Mouse (Mus musculus): ENCODE results near the gene Snx9. TPM values are rescaled to one million over a fixed set of nuclear protein-coding genes. Genes with fewer than 3 reads are reported as not detected.

Snx9 gene
- 15.4 and 15.9 TPM in 2 replicates for polyA plus RNA-seq (2015; fragmentation: Nextera tagmentation; extraction: Ambion mirVana)

GRCm38 (mm10) chr17:5841128-5841942 is at the start of gene Snx9:
Gene Snx9, plus strand, starts transcription at chr17:5841329.
- DNase-seq (ENCODE audit: low spot score) = peak; percentile 33

DNA sequence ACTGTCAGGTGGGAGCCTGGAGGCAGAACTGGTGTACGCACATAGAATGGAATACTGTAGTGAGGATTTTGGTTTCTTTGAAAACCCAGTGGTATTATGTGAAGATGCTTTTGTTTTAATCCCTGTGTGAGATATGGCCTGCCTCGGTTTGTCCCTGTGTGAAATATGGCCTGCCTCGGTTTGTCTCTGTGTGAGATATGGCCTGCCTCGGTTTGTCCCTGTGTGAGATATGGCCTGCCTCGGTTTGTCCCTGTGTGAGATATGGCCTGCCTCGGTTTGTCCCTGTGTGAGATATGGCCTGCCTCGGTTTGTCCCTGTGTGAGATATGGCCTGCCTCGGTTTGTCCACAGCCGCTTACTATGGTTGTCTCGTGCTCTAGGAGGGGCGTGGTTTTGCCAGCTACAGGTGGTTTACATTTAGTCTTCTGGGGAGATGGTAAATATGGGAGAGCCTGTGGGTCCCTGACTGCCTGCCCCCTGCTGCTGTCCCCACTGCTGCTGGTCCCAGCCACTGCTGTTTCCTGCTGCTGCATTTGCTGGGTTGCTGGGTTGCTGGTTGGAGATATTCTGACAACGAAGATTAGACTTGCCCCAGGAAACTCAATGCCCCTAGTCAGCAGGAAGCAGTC is 48.9 kb upstream of the Snx9 start:
- no peak for DNase-seq (ENCODE audit: low spot score)

DNA sequence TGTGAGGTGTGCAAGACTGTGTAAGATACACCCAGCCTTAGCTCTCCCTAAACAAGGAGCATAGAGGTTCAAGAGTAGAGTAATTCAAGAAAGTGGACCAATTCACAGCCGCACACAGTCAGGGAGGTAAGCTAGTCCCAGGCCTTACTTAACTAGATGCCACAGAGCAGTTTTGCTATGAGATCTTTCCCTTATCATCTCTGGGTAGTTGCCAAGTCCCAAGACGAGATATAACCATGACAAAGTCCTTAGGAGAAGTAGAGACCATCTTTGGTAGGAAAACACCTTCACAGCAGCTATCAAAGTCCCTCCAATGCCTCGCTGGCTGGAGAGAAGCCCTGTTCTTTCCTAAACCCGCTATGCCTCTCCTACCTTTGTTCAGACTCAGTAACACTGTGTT is 47.5 kb upstream of the Snx9 start:
- no peak for DNase-seq (ENCODE audit: low spot score)

GRCm38 (mm10) chr17:5794276-5794675 is 46.9 kb upstream of the Snx9 start:
- no peak for DNase-seq (ENCODE audit: low spot score)

DNA sequence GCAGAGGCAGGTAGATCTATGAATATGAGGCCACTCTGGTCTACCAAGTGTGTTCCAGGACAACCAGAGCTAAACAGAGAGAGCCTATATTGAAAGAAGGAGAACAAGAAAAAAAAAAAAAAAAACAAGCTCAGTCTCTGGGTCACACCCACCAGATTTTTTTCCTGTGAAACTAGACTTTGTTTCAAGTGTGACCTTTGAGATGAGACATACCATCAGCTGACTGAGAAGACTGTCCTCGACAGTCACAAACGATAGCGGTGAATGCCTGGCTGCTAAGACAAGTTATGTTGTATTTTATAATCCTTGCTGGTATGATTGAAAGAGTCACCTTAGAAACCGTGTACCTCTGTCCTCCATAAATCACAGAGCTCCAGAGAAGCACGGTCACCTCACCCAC is 45.8 kb upstream of the Snx9 start:
- no peak for DNase-seq (ENCODE audit: low spot score)

DNA sequence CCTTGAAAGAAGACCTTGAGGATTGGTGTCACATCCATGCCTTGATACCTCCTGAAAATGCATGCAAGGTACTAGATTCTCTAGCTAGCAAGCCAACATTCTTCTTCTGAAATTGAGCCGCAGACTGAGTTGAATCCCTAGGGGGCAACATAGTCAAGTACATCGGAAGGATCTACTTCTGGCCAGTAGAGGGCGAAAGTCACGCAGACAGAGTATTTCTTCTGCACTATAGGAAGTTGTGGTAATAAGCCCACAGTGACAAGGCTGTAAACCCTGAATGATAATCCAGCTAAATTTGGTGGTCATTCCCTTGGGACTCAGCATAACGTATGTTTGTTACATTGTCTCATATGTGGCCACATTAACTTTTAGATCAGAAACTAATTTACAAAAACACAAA is 45.3 kb upstream of the Snx9 start:
- peak; percentile 85 for DNase-seq (ENCODE audit: low spot score)

DNA sequence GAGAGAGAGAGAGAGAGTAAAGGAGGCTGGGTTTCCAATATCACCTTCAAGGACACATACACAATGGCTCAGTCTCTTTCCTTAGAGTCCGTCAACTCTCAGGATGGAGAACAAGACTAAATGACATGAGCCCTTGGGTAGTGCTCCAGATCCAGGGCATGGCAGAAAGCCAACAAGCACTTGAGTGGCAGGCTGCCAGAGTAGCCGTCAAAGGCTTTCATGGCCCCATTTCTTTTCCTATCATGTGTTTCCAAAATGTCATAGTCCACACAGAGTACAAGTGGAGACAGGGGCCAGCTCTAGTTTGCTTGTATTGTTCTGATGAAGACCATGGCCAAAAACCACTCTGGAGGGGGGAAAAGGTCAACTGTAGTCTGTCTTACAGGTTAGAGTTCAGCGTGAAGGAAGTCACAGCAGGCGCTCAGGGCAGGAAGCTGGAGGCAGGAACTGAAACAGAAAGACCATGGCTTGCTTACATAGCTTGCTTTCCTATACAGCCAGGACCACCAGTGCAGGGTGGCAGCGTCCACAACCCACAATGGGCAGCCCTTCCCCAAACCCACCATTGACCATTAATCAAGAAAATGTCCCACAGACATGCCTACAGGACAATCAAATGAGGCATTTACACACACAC is 43.9 kb upstream of the Snx9 start:
- DNase-seq (ENCODE audit: low spot score) = no peak

DNA sequence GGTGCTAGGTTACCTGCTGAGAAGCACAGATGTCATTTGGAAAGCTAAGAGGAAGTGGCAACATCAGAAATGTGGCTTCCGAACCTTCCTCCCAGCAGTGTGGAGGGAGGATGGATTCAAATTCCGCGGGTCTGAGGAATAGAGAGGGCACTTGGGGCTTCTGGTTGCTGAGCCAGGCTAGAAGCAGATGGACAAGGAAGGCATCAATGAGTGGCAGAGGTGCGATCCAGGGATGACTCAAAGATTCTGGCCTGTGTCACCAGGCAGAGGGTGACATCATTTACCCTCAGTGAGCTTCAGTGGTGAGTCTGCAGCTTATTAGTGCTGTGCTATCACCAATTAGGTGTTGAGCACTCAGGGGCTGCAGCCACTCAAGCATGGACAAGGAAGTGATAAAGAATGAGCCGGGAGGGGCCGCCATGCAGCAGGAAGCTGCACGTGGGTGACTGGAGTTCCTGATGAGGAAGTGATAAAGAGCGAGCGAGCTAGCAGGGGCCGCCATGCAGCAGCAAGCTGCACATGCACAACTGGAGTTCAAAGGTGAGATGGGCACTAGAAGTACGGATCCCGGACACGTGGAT is 42.8 kb upstream of the Snx9 start:
- peak; percentile 40 for DNase-seq (ENCODE audit: low spot score)

DNA sequence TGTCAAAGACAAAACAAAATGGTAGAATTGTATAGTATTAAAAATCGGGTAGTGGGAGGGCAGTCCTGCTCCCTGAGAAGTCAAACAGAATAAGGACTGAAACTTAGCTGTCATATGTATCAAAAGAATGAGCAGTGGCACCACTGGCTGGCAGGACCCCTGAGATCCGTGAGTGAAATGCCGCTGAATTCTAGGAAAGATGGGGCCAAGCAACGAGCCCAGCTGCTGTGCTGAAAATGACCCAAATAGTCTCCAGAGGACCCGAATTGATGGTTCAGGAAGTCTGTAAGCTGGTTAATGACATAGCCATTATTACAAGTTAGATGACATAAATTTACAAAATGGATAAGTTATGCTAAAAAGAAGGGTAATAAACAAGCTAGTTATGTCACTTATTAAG is 42.2 kb upstream of the Snx9 start:
- no peak for DNase-seq (ENCODE audit: low spot score)

- no peak for DNase-seq (ENCODE audit: low spot score)
Measured at GRCm38 (mm10) chr17:5799396-5800021, 41.6 kb upstream of the Snx9 start.

GRCm38 (mm10) chr17:5800254-5800653 is 40.9 kb upstream of the Snx9 start:
- DNase-seq (ENCODE audit: low spot score) = no peak

DNA sequence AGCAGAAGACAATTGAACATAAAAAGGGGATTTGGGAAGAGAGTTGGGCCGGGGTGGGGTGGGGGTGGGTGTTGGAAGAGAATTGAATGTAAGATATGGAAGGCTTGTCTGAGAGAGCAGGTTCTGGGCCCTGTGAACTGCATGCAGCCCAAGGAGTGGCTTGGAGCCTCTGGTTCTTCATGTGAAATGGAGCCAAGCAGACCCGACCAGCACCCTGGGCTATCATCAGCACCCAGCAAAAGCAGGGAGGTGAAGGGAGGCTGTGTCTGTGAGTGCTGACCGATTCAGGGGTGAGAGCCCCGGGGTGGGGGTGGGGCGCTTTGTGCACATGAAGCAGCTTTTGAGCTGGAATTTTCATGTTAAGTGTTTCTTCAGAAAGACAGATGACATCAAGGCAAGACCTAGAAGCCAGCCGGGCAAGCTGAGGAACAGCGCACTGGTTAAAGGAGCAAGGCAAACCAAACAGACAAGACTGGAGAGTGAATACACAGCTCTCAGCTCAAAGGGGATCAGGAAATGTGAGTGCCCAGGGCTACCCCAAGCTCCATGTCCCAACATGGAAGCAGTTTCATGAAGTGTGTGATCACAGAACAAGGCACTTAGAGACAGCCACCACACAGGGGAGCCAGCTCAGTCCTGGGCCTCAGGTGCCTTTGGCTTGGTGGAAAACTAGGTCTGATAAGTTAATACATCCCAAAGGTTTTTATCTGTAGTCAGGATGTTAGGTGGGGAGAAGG is 40.1 kb upstream of the Snx9 start:
- no peak for DNase-seq (ENCODE audit: low spot score)

DNA sequence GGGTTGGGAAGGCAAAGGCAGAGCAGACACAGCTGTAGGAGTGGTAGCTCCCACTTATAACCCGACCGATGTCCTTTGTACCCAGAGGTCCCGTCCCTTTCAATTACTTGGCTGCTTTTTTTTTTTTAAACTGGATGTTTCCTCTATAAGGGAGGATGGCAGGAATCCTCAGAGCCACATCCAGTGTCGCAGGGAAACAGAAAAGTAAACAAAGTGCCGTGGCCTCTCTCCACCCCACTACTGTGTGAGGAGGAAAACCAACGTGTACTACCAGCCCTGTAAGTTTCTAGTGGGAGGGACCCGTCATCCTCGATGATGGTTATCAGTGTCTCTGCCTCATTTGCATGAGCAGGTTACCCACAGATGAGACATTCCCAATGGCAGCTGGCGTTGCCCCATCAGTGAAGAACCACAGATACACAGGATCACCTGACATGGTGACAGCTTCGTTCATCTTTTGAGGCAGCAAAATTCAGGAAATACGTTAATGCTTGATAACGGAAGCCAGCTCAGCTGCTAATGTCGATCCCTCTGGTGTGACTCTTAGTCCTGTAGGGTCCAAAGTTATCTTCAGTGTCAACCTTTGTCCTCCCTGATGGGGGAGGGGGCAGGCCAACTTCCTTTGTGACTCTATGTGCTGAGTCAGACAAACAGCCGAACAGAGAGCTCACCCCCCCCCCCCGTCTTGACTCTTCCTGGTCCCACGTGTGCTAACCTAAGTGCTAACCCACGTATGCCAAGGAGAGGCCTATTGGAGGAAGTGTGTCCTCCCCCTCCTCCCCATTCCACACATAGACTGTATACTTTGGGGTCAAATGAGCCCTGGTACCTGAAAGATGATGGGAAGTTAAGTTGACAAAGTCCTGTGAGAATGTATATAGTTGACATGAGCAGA is 39.1 kb upstream of the Snx9 start:
- peak; percentile 56 for DNase-seq (ENCODE audit: low spot score)

DNA sequence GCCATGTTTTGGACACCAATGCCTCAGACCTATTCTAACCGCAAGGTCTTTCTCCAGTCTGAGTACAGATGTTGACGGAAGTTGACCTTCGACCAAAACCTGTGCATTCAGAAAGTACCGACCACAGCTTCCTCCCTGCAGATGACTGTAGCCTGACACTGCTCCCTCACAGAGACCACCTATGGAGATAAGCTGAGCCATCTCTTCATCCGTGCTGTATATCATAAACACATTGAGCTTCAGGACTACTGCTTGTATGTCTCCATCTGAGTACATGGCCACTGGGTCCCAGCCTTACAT is 38.5 kb upstream of the Snx9 start:
- peak; percentile 46 for DNase-seq (ENCODE audit: low spot score)

DNA sequence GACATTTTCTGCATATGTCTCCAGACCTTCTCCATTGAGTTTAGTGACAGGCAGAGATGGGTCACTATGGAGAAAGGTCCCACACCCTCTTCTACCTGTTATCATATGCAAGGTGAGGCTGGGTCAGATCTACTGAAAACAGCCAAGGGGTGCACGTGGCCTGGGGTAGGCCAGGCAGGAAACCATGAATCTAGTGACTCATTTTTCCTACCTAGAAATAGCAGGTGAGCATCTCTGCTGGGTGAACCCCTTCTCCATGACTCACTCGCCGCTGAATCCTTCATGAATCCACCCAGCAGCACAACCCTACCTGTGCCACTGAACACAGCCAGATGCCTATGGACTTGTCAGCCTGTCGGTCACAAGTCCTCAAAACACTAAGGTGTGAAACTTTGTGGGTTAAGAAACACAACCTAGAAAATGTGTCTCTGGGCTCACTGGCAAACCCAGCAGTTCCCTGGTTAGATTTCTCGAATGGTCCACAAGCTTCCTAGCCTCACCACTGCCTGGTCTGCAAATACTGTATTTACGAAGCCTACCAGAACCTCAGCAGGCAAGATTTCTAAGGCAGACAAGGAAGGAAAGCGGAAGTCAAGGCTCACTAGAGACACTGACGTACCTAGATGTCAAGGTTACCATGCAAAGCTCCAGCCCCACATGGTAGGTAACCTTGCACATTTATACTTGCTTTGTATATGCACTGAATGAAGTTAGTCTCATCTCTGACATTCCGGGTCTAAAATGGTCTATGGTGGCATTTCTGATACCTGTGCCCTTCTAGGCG is 37.7 kb upstream of the Snx9 start:
- no peak for DNase-seq (ENCODE audit: low spot score)

- peak; percentile 50 for DNase-seq (ENCODE audit: low spot score)
Measured at GRCm38 (mm10) chr17:5804370-5805150, 36.6 kb upstream of the Snx9 start.

DNA sequence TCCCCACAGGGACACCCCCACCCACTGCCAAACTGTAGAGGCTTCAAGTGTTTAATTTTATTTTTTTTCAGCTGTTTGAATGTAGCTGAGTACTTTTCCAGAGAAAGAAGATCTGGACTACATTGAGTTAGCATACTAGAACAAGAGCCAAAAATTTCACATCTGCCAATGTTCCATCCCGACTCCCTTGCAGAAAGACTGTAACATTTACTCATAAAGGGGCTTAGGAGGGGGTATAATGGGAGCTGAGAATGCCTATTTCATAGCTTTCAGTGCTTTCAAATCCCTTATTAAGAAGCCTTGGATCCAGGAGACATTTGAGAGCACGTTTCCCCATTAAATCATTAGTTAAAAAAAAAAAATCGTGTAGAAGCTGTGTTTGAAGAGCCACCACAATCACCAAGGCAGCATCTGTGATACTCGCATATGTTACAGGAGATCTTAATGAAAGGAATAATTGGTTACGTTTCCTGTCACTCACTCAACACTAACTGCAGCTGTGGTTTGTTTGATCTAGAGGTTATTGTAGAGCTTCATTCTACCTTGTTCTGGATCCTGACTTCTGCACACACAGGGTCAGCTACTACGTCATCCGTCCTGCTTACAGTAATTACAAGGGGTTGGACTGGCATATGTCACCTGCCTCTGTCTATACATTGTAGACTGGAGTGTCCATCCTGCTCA is 35.8 kb upstream of the Snx9 start:
- DNase-seq (ENCODE audit: low spot score) = peak; percentile 75

DNA sequence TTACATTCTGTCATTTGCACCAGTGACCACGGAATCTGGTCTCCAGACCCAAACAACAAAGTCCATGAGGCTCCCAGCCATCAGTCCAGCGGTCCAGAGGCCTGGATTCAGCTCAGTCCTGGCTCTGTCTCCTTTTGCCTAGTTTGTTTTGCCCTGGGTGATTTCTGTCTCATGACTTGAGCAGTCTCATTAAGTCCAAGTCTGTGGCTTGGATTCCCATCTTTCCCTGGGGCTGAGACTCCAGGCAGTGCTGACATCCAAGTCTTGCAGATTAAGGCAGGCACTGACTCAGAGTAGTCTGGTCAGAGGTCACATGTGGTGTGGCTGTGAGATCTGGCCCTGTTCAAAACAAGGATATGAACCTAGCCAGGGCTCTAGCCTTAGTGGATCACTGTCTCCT is 35.2 kb upstream of the Snx9 start:
- no peak for DNase-seq (ENCODE audit: low spot score)

Data from thymus, postnatal 0 days (tissue).